Mouse (Mus musculus): ENCODE measurements around the gene 1110002E22Rik. TPM values are rescaled to one million over a fixed set of nuclear protein-coding genes. Genes with fewer than 3 reads are reported as not detected.

The 1110002E22Rik gene
- polyA plus RNA-seq (2014; fragmentation: Nextera tagmentation; extraction: Ambion mirVana) = 5.5 and 7.5 TPM in 2 replicates

GRCm38 (mm10) chr3:138064732-138065645 is at the start of gene 1110002E22Rik:
Gene 1110002E22Rik, plus strand, starts transcription at chr3:138065052.
- Histone ChIP-seq H3K9me3 (ENCODE audit: control insufficient read depth, low read length) (no peaks in the 10 kb centered on the region), H3K4me3 (ENCODE audit: low read depth, low read length) (no peak within 1 kb of the TSS), H3K27me3 (replicated peaks; ENCODE audit: control insufficient read depth, insufficient read depth, low read length) (no peaks in the 10 kb centered on the region), H3K27ac (replicated peaks; ENCODE audit: low read depth, low read length) (peak within 1 kb of the TSS; percentile 72), H3K9ac (ENCODE audit: low read depth, low read length) (0 out of 2 replicates have a peak within 1 kb of the TSS, but pooled peaks have one; percentile 1), H3K4me2 (ENCODE audit: low read depth, low read length) (peak within 1 kb of the TSS; percentile 18), H3K36me3 (ENCODE audit: control insufficient read depth, insufficient read depth, low read length) (no peaks in the 10 kb centered on the region), H3K4me1 (ENCODE audit: control insufficient read depth, insufficient read depth, low read length) (peaks cover 31% of the 10 kb centered on the region)
- ATAC-seq (ENCODE audit: low read depth) (peak; percentile 24; the same call in 1 of the 2 replicates), DNase-seq (ENCODE audit: low spot score) (peak; percentile 17)
- WGBS = 64% methylated on average over 33 of the region's 33 CpGs

- Histone ChIP-seq H3K4me1 (ENCODE audit: control insufficient read depth, insufficient read depth, low read length) (no peaks in the 10 kb centered on the region), H3K4me2 (ENCODE audit: low read depth, low read length) (peak overlapping the region; percentile 2; the same call in 1 of the 2 replicates), H3K27ac (replicated peaks; ENCODE audit: low read depth, low read length) (no peak overlapping the region), H3K36me3 (ENCODE audit: control insufficient read depth, insufficient read depth, low read length) (no peaks in the 10 kb centered on the region), H3K9me3 (ENCODE audit: control insufficient read depth, low read length) (0 out of 2 replicates have a peak, but pooled peaks cover 6% of the 10 kb centered on the region), H3K9ac (ENCODE audit: low read depth, low read length) (no peak overlapping the region), H3K27me3 (replicated peaks; ENCODE audit: control insufficient read depth, insufficient read depth, low read length) (no peaks in the 10 kb centered on the region), H3K4me3 (ENCODE audit: low read depth, low read length) (no peak overlapping the region)
- DNase-seq (ENCODE audit: low spot score) = peak; percentile 75
- WGBS = 58% methylated on average over 12 of the region's 12 CpGs
- peak; percentile 79 for ATAC-seq (ENCODE audit: low read depth)
Measured at GRCm38 (mm10) chr3:138016810-138017209, 48.0 kb upstream of the 1110002E22Rik start.

GRCm38 (mm10) chr3:138022003-138022402 is 42.8 kb upstream of the 1110002E22Rik start:
- Histone ChIP-seq H3K9ac (ENCODE audit: low read depth, low read length) (no peak overlapping the region), H3K4me3 (ENCODE audit: low read depth, low read length) (no peak overlapping the region), H3K4me2 (ENCODE audit: low read depth, low read length) (no peak overlapping the region), H3K36me3 (ENCODE audit: control insufficient read depth, insufficient read depth, low read length) (no peaks in the 10 kb centered on the region), H3K4me1 (ENCODE audit: control insufficient read depth, insufficient read depth, low read length) (no peaks in the 10 kb centered on the region), H3K27me3 (replicated peaks; ENCODE audit: control insufficient read depth, insufficient read depth, low read length) (no peaks in the 10 kb centered on the region), H3K9me3 (ENCODE audit: control insufficient read depth, low read length) (0 out of 2 replicates have a peak, but pooled peaks cover 6% of the 10 kb centered on the region), H3K27ac (replicated peaks; ENCODE audit: low read depth, low read length) (no peak overlapping the region)
- DNase-seq (ENCODE audit: low spot score) = no peak
- 79% methylated on average over 4 of the region's 4 CpGs for WGBS
- no peak for ATAC-seq (ENCODE audit: low read depth)

- Histone ChIP-seq H3K36me3 (ENCODE audit: control insufficient read depth, insufficient read depth, low read length) (no peaks in the 10 kb centered on the region), H3K4me3 (ENCODE audit: low read depth, low read length) (no peak overlapping the region), H3K9ac (ENCODE audit: low read depth, low read length) (no peak overlapping the region), H3K4me1 (ENCODE audit: control insufficient read depth, insufficient read depth, low read length) (no peaks in the 10 kb centered on the region), H3K4me2 (ENCODE audit: low read depth, low read length) (no peak overlapping the region), H3K9me3 (ENCODE audit: control insufficient read depth, low read length) (0 out of 2 replicates have a peak, but pooled peaks cover 6% of the 10 kb centered on the region), H3K27me3 (replicated peaks; ENCODE audit: control insufficient read depth, insufficient read depth, low read length) (no peaks in the 10 kb centered on the region), H3K27ac (replicated peaks; ENCODE audit: low read depth, low read length) (no peak overlapping the region)
- WGBS = 87% methylated on average over 4 of the region's 4 CpGs
- no peak for ATAC-seq (ENCODE audit: low read depth)
- DNase-seq (ENCODE audit: low spot score) = no peak
Measured at GRCm38 (mm10) chr3:138022651-138023050, 42.2 kb upstream of the 1110002E22Rik start.

- WGBS = 66% methylated on average over 10 of the region's 10 CpGs
- peak; percentile 34 for DNase-seq (ENCODE audit: low spot score)
Measured at GRCm38 (mm10) chr3:138026286-138026685, 38.6 kb upstream of the 1110002E22Rik start.

GRCm38 (mm10) chr3:138027575-138028362 is 37.1 kb upstream of the 1110002E22Rik start:
- H3K4me3 ChIP-seq (ENCODE audit: low read depth, low read length) = no peak overlapping the region
- WGBS = 76% methylated on average over 5 of the region's 5 CpGs
- H3K4me1 ChIP-seq (ENCODE audit: control insufficient read depth, insufficient read depth, low read length) = no peaks in the 10 kb centered on the region
- no peak overlapping the region for H3K27ac ChIP-seq (replicated peaks; ENCODE audit: low read depth, low read length)
- no peak for ATAC-seq (ENCODE audit: low read depth)
- H3K4me2 ChIP-seq (ENCODE audit: low read depth, low read length) = no peak overlapping the region
- no peak overlapping the region for H3K9ac ChIP-seq (ENCODE audit: low read depth, low read length)
- H3K9me3 ChIP-seq (ENCODE audit: control insufficient read depth, low read length) = no peaks in the 10 kb centered on the region
- no peaks in the 10 kb centered on the region for H3K27me3 ChIP-seq (replicated peaks; ENCODE audit: control insufficient read depth, insufficient read depth, low read length)
- no peak for DNase-seq (ENCODE audit: low spot score)
- H3K36me3 ChIP-seq (ENCODE audit: control insufficient read depth, insufficient read depth, low read length) = no peaks in the 10 kb centered on the region

More at GRCm38 (mm10) chr3:138026286-138026685, 38.6 kb upstream of the 1110002E22Rik start:
- no peak overlapping the region for H3K4me2 ChIP-seq (ENCODE audit: low read depth, low read length)
- no peak overlapping the region for H3K27ac ChIP-seq (replicated peaks; ENCODE audit: low read depth, low read length)
- ATAC-seq (ENCODE audit: low read depth) = no peak
- H3K4me1 ChIP-seq (ENCODE audit: control insufficient read depth, insufficient read depth, low read length) = no peaks in the 10 kb centered on the region
- no peak overlapping the region for H3K4me3 ChIP-seq (ENCODE audit: low read depth, low read length)
- H3K9me3 ChIP-seq (ENCODE audit: control insufficient read depth, low read length) = no peaks in the 10 kb centered on the region
- H3K36me3 ChIP-seq (ENCODE audit: control insufficient read depth, insufficient read depth, low read length) = no peaks in the 10 kb centered on the region
- H3K27me3 ChIP-seq (replicated peaks; ENCODE audit: control insufficient read depth, insufficient read depth, low read length) = no peaks in the 10 kb centered on the region
- H3K9ac ChIP-seq (ENCODE audit: low read depth, low read length) = no peak overlapping the region

- Histone ChIP-seq H3K36me3 (ENCODE audit: control insufficient read depth, insufficient read depth, low read length) (no peaks in the 10 kb centered on the region), H3K9me3 (ENCODE audit: control insufficient read depth, low read length) (no peaks in the 10 kb centered on the region), H3K27ac (replicated peaks; ENCODE audit: low read depth, low read length) (no peak overlapping the region), H3K4me2 (ENCODE audit: low read depth, low read length) (no peak overlapping the region), H3K4me3 (ENCODE audit: low read depth, low read length) (no peak overlapping the region), H3K27me3 (replicated peaks; ENCODE audit: control insufficient read depth, insufficient read depth, low read length) (no peaks in the 10 kb centered on the region), H3K9ac (ENCODE audit: low read depth, low read length) (no peak overlapping the region), H3K4me1 (ENCODE audit: control insufficient read depth, insufficient read depth, low read length) (no peaks in the 10 kb centered on the region)
- DNase-seq (ENCODE audit: low spot score) = no peak
- no peak for ATAC-seq (ENCODE audit: low read depth)
- WGBS = 85% methylated on average over 5 of the region's 5 CpGs
Measured at GRCm38 (mm10) chr3:138029351-138029750, 35.5 kb upstream of the 1110002E22Rik start.

GRCm38 (mm10) chr3:138030563-138030962 is 34.3 kb upstream of the 1110002E22Rik start:
- H3K27ac ChIP-seq (replicated peaks; ENCODE audit: low read depth, low read length) = no peak overlapping the region
- no peak overlapping the region for H3K4me3 ChIP-seq (ENCODE audit: low read depth, low read length)
- DNase-seq (ENCODE audit: low spot score) = no peak
- no peak overlapping the region for H3K4me2 ChIP-seq (ENCODE audit: low read depth, low read length)
- no peaks in the 10 kb centered on the region for H3K9me3 ChIP-seq (ENCODE audit: control insufficient read depth, low read length)
- H3K9ac ChIP-seq (ENCODE audit: low read depth, low read length) = no peak overlapping the region
- WGBS = 91% methylated on average over 6 of the region's 6 CpGs
- no peaks in the 10 kb centered on the region for H3K4me1 ChIP-seq (ENCODE audit: control insufficient read depth, insufficient read depth, low read length)
- no peaks in the 10 kb centered on the region for H3K27me3 ChIP-seq (replicated peaks; ENCODE audit: control insufficient read depth, insufficient read depth, low read length)
- no peak for ATAC-seq (ENCODE audit: low read depth)
- no peaks in the 10 kb centered on the region for H3K36me3 ChIP-seq (ENCODE audit: control insufficient read depth, insufficient read depth, low read length)

Measured in embryonic facial prominence, embryonic 14.5 days (tissue).